Mouse (Mus musculus) forebrain, embryonic 11.5 days (tissue): ENCODE data around the gene Yipf1. TPM values are rescaled to one million over a fixed set of nuclear protein-coding genes. Genes with fewer than 3 reads are reported as not detected.
A peak's percentile ranks its signal among the peaks of the same experiment; 100 is the strongest.

Experiments
- ATAC-seq: fragments of 200-750 bp; cut with Nextera tagmentation; replicated peaks from 2 replicates; pipeline ENCODE4 v1.8.0; 2017; ENCODE audit warnings: moderate TSS enrichment; ENCODE audit not compliant: low FRiP score
- DNase-seq: peaks from one replicate; pipeline ENCODE4 v3.0.0-alpha.2; 2017; ENCODE audit warnings: low spot score
- H3K27ac ChIP-seq: fragments of 300-500 bp; sonication (generic); 2 replicates; pipeline ENCODE4 v1.5.1; 2014; ENCODE audit warnings: low read depth, low read length
- H3K27me3 ChIP-seq: fragments of 300-500 bp; sonication (generic); 2 replicates; pipeline ENCODE4 v1.6.1; 2014; ENCODE audit warnings: mild to moderate bottlenecking, low read length, mixed read lengths; ENCODE audit not compliant: control insufficient read depth, insufficient read depth
- H3K36me3 ChIP-seq: fragments of 300-500 bp; sonication (generic); 2 replicates; pipeline ENCODE4 v1.6.1; 2014; ENCODE audit warnings: mild to moderate bottlenecking, low read length, moderate library complexity, mixed read lengths; ENCODE audit not compliant: control insufficient read depth, insufficient read depth
- H3K4me1 ChIP-seq: fragments of 300-500 bp; sonication (generic); replicated peaks from 2 replicates; pipeline ENCODE4 v1.6.1; 2014; ENCODE audit warnings: low read length, mixed read lengths; ENCODE audit not compliant: control insufficient read depth, insufficient read depth
- H3K4me2 ChIP-seq: fragments of 300-500 bp; sonication (generic); 2 replicates; pipeline ENCODE4 v1.6.1; 2014; ENCODE audit warnings: low read depth, mild to moderate bottlenecking, low read length, moderate library complexity, mixed read lengths; ENCODE audit not compliant: severe bottlenecking
- H3K4me3 ChIP-seq: fragments of 300-500 bp; sonication (generic); 2 replicates; pipeline ENCODE4 v1.5.1; 2014; ENCODE audit warnings: low read depth, low read length
- H3K9ac ChIP-seq: fragments of 300-500 bp; sonication (generic); 2 replicates; pipeline ENCODE4 v1.6.1; 2014; ENCODE audit warnings: low read length
- H3K9me3 ChIP-seq: fragments of 300-500 bp; sonication (generic); 2 replicates; pipeline ENCODE4 v1.6.1; 2016; ENCODE audit warnings: low read length, mixed read lengths; ENCODE audit not compliant: control insufficient read depth
- WGBS: fragments of 180-500 bp; shearing (Covaris S2); extraction: QIAGEN DNeasy Blood & Tissue Kit; methylation state at CpG from one replicate; pipeline ENCODE4 v1.1.7; 2014; 5-methylcytosine and 5-hydroxymethylcytosine counted together
- polyA plus RNA-seq: library from polyadenylated mRNA; unstranded; fragments of >200 nt; fragmentation: Nextera tagmentation; extraction: Ambion mirVana; gene quantifications from 2 replicates; pipeline ENCODE4 v1.2.1, GENCODE M21; 2014

Gene Yipf1
- polyA plus RNA-seq, 1 experiment from 2014 or later, result 35.6 TPM

DNA sequence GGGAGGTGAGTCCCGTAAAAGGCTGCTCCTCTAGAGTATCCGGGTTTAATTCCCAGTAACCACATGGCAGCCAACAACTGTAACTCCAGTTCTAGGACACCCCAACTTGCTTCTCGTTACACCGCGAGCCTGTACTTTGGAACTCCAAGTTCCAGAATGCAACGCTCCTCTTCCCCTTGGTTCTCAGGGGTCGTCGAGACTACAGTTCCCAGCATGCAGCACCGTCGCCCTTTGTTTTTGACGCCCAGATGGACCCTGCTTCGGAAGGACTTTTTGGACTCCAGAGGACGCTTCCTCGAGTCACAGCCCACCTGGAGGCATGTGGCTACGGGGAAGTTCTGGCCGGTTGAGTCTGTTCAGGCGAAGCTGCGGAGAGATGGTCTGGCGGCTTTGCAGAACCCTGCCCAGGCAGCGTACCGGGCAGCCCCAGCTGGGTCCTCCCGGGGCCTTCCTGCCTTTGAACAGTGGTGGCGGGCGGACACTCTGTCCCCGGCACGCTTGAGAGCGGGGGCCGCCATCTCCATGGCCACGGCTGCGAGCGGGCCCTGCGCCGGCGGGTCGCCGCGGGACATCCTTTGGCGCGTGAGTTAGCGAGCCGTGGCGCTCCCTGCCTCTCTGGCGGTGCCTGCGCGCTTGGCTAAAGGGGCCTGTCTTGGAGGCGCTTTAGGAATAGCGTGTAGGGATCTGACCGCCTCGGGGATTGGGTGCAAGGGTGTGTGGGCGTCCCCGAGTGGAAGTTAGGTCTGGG lies 53.6 kb downstream of the Yipf1 start, which contains the start of gene Ndc1:
Ndc1 (plus strand) TSS at position 218 of the 748 bp plus-strand sequence.
- H3K9ac ChIP-seq, result peak within 1 kb of the TSS; percentile 86
- ATAC-seq (peak; percentile 98), DNase-seq (peak; percentile 92)
- peak within 1 kb of the TSS; percentile 77 for H3K27ac ChIP-seq
- WGBS, result under 1% methylated on average over 51 of the region's 51 CpGs
- no peaks in the 10 kb centered on the region for H3K27me3 ChIP-seq
- H3K9me3 ChIP-seq, result no peaks in the 10 kb centered on the region
- peak within 1 kb of the TSS; percentile 49 for H3K4me2 ChIP-seq
- no peaks in the 10 kb centered on the region; the same call in 1 of the 2 replicates for H3K36me3 ChIP-seq
- peak within 1 kb of the TSS; percentile 82 for H3K4me3 ChIP-seq
- peaks cover 2% of the 10 kb centered on the region; the same call in 1 of the 2 replicates for H3K4me1 ChIP-seq

DNA sequence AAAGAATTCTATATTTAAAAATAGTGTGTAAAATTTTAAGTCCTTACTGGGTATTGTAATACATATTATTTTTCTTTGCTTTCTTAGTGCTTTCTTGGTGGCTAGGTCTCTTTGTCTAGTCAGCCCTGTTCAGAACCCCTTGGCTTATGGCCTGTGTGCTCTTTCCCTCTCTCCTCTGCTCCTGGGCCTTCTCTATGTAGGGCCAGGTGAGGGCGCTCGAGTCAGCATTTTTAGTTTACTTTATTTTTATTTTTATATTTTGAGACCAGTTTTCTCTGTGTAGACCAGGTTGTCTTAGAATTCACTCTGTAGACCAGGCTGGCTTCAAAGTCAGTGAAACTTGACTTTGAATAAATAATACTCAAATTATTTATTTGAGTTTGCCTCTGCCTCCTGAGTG lies 58.1 kb downstream of the Yipf1 start:
- no peak for DNase-seq
- H3K4me2 ChIP-seq, result no peak overlapping the region
- H3K27ac ChIP-seq, result no peak overlapping the region
- 90% methylated on average over 2 of the region's 2 CpGs for WGBS
- peaks cover 5% of the 10 kb centered on the region; the same call in 1 of the 2 replicates for H3K36me3 ChIP-seq
- H3K27me3 ChIP-seq, result no peaks in the 10 kb centered on the region
- no peak overlapping the region for H3K4me3 ChIP-seq
- no peak for ATAC-seq
- H3K4me1 ChIP-seq, result peaks cover 2% of the 10 kb centered on the region; the same call in 1 of the 2 replicates
- H3K9me3 ChIP-seq, result no peaks in the 10 kb centered on the region
- no peak overlapping the region for H3K9ac ChIP-seq

DNA sequence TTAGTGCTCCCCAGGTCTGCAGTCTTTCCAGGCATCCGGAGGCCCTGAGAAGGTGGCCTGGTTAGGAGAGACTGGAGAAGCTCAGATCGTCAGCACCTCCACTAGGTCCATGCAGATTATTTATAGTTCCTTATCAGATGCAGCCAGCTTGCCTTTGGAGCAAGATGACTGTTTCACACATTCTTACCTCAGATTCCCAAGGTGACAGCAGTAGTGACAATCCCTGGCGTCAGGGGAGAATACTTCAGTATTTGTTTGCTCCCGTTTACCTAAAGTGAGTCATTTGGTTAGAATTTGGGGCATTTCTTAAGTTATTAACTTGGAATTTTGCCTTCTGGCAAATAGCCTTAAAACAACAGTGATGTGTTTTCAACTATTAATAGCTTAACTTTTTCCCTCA lies 60.5 kb downstream of the Yipf1 start:
- 88% methylated on average over 4 of the region's 4 CpGs for WGBS
- ATAC-seq (no peak), DNase-seq (peak; percentile 22)
- Histone ChIP-seq H3K9me3 (no peaks in the 10 kb centered on the region), H3K4me3 (no peak overlapping the region), H3K9ac (no peak overlapping the region), H3K36me3 (peaks cover 7% of the 10 kb centered on the region; the same call in 1 of the 2 replicates), H3K27ac (no peak overlapping the region), H3K4me2 (no peak overlapping the region), H3K27me3 (no peaks in the 10 kb centered on the region), H3K4me1 (no peaks in the 10 kb centered on the region)

DNA sequence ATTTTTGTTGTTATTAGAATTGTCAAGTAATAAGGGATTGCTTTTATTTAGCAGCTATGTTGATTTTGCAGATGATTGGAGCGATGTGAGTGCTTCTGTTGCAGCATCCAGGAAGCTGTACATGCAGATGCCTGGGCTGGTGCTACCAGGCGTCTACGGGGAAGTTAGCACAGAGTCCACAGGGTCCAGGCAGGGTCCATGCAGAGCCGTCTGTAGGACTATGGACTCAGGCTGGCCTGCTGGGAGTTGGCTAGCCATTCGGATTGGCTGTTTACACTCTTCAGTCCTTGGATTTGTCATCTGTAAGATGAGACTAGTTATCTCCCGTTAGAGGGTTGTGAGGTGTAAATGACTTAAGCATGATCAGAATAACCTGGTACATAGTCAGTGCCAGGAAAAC lies 64.8 kb downstream of the Yipf1 start:
- ATAC-seq (no peak), DNase-seq (no peak)
- no peaks in the 10 kb centered on the region for H3K9me3 ChIP-seq
- H3K4me3 ChIP-seq, result no peak overlapping the region
- H3K36me3 ChIP-seq, result peaks cover 18% of the 10 kb centered on the region; the same call in 1 of the 2 replicates
- no peaks in the 10 kb centered on the region for H3K4me1 ChIP-seq
- WGBS, result 93% methylated on average over 6 of the region's 6 CpGs
- no peak overlapping the region for H3K9ac ChIP-seq
- no peak overlapping the region for H3K27ac ChIP-seq
- H3K27me3 ChIP-seq, result no peaks in the 10 kb centered on the region
- H3K4me2 ChIP-seq, result no peak overlapping the region

DNA sequence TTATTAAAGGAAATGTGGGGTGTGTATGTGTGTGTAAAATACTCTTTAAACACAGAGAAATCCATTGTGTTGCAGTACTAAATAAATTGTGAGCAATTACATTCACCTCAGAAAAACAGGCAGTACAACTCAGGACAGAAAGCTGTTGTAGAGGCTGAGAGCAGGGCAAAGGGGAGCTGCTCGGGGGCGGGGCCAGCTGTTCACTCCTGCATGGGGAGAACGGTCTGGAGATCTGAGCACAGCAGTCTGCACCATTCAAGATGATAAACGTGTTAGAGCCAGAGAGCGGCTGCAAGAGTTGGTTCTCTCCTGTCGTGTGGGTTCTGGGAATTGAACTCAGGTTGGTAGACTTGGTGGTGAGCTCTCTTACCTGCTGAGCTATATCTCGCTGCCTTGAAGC lies 66.7 kb downstream of the Yipf1 start:
- H3K4me2 ChIP-seq, result no peak overlapping the region
- H3K9me3 ChIP-seq, result no peaks in the 10 kb centered on the region
- H3K27me3 ChIP-seq, result no peaks in the 10 kb centered on the region
- no peak overlapping the region for H3K9ac ChIP-seq
- no peak for DNase-seq
- peaks cover 20% of the 10 kb centered on the region; the same call in 1 of the 2 replicates for H3K36me3 ChIP-seq
- H3K4me1 ChIP-seq, result no peaks in the 10 kb centered on the region
- H3K27ac ChIP-seq, result no peak overlapping the region
- H3K4me3 ChIP-seq, result no peak overlapping the region
- WGBS, result 87% methylated on average over 7 of the region's 7 CpGs
- no peak for ATAC-seq

DNA sequence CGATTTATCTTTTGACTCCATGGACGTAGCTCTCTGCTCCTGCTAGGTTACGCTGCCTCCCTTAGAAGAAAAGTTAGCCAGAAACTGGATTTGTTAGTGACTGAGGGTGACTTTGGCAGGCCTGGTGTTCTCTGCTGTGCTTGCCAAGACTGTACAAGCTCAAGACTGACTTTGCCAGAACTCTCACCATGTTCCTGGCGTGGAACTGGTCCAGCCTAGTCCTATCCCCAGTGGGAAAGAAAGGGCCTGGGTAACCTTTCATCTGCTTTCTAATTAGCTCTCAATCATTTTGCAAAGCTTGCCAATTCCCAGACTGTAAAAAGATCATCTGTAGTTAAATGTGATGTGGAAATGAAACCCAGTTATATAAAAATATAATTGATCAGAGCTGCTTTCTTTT lies 72.9 kb downstream of the Yipf1 start:
- no peak for ATAC-seq
- H3K4me2 ChIP-seq, result no peak overlapping the region
- no peaks in the 10 kb centered on the region for H3K4me1 ChIP-seq
- no peaks in the 10 kb centered on the region for H3K9me3 ChIP-seq
- 94% methylated on average over 4 of the region's 4 CpGs for WGBS
- H3K27me3 ChIP-seq, result no peaks in the 10 kb centered on the region
- no peak overlapping the region for H3K9ac ChIP-seq
- no peak overlapping the region for H3K4me3 ChIP-seq
- H3K36me3 ChIP-seq, result peaks cover 20% of the 10 kb centered on the region
- no peak for DNase-seq
- H3K27ac ChIP-seq, result no peak overlapping the region

DNA sequence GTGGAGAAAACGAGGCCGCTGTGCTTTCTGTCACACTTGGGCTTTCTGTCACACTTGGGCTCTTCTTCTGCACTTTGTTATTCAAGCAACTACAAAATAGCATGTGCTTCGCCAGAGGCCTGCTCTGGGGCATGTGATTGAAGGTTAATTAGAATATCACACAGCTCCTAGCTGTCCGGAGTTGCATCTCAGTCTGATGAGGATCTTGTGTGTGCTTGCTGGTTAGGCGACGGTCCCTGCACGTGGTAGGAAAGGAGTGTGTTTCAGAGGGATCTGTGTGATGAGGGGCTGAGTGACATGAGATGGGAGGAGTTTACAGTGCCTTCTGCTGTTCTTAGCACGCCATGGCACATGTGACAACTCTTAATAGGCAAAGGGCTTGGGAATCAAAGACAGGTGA lies 73.3 kb downstream of the Yipf1 start:
- no peak for ATAC-seq
- H3K4me2 ChIP-seq, result no peak overlapping the region
- no peaks in the 10 kb centered on the region for H3K27me3 ChIP-seq
- H3K4me3 ChIP-seq, result no peak overlapping the region
- H3K9me3 ChIP-seq, result no peaks in the 10 kb centered on the region
- no peak overlapping the region for H3K27ac ChIP-seq
- no peak overlapping the region for H3K9ac ChIP-seq
- WGBS, result 93% methylated on average over 8 of the region's 8 CpGs
- peaks cover 19% of the 10 kb centered on the region for H3K36me3 ChIP-seq
- no peaks in the 10 kb centered on the region for H3K4me1 ChIP-seq
- DNase-seq, result no peak

DNA sequence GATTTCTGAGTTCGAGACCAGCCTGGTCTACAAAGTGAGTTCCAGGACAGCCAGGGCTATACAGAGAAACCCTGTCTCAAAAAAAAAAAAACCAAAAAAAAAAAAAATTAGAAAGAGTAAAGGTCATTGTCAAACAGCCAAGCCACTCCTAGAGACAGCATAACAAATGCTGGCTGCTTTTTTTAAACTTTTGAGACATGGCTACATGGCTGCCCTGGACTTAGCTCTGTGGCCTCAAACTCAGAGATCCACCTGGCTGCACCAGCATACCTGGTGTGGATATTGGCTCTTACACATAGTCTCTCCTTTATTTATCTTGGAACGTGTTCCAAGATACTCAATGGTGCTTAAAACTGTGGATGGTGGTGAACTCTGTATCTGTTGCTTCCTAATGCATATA lies 74.1 kb downstream of the Yipf1 start:
- Histone ChIP-seq H3K4me2 (no peak overlapping the region), H3K9ac (no peak overlapping the region), H3K4me1 (no peaks in the 10 kb centered on the region), H3K27me3 (no peaks in the 10 kb centered on the region), H3K4me3 (no peak overlapping the region), H3K9me3 (no peaks in the 10 kb centered on the region), H3K36me3 (peaks cover 18% of the 10 kb centered on the region), H3K27ac (no peak overlapping the region)
- WGBS, result 98% methylated on average over 2 of the region's 2 CpGs
- DNase-seq (no peak), ATAC-seq (no peak)

DNA sequence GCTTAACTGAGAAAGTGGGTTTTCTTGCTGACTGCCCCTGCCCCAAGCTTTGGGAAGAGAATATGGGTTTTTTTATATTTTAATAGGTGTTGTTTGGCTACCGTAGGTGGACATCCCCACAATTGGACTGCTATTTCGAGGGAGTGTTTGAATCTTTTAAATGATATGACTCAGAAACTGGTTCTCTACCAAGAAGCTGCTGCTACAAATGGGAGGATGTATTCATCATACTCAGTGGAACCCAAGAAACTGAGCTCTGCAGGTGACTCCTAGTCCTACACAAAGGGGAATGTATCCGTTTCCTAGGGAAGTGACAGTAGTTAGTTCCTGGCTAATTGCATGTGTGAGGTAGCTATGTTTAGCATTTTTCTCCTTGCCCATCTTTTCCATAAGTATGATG lies 75.2 kb downstream of the Yipf1 start:
- no peak overlapping the region for H3K9ac ChIP-seq
- 98% methylated on average over 3 of the region's 3 CpGs for WGBS

More for the DNA sequence above, 75.2 kb downstream of the Yipf1 start:
- Histone ChIP-seq H3K27ac (no peak overlapping the region), H3K9me3 (no peaks in the 10 kb centered on the region), H3K4me2 (no peak overlapping the region), H3K27me3 (no peaks in the 10 kb centered on the region), H3K36me3 (peaks cover 15% of the 10 kb centered on the region), H3K4me1 (no peaks in the 10 kb centered on the region), H3K4me3 (no peak overlapping the region)
- ATAC-seq (no peak), DNase-seq (no peak)
